Mouse (Mus musculus): ENCODE data around the gene Adck2.

DNA sequence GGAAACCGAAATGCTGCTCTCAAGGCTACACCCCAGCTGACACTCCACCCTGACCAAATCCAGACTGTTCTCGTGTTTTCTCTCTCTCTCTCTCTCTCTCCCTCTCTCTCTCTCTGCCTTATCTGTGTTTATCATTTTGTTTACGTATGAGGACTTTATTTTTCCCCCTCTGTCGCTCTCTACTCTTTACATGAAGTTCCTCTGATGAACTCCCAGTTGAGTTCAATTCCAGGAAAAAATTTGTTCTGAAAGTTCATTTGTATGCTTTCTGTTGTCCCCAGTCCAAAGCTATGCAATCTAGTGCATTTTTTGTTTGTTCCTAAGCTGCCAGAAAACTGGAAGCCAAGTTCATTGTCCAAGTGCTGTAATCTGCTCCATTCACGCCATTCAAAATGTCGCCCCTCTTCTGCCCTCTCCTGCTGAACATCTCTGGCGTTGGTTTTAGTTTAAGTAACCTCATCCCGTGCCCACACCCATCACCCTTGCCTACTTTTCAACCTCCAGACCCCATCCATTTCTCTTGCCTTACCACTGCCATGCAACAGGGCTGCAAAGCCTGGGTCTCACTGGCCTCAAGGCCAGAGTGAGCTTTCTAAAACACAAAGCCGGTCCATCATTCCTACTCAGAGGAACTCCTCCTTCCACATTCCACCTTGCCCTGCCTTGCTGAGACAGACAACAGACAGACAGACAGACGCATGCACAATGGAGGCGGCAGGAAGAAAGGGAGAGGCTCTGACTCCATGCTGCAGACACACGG is 18.6 kb upstream of the Adck2 start:
- no peak for TF ChIP-seq CTCF (IDR thresholded peaks at IDR 0.05; ENCODE audit: control insufficient read depth, insufficient read depth, insufficient replicate concordance, low read depth, low read length)
- TF ChIP-seq POLR2A (IDR thresholded peaks at IDR 0.05; ENCODE audit: control insufficient read depth, low read depth, low read length): no peak
